Mouse (Mus musculus): ENCODE data around the gene Bysl. TPM values are rescaled to one million over a fixed set of nuclear protein-coding genes. Genes with fewer than 3 reads are reported as not detected.
A peak's percentile ranks its signal among the peaks of the same experiment; 100 is the strongest.

The Bysl gene
- polyA plus RNA-seq, 2 experiments, result 12.5 to 13.3 TPM

DNA sequence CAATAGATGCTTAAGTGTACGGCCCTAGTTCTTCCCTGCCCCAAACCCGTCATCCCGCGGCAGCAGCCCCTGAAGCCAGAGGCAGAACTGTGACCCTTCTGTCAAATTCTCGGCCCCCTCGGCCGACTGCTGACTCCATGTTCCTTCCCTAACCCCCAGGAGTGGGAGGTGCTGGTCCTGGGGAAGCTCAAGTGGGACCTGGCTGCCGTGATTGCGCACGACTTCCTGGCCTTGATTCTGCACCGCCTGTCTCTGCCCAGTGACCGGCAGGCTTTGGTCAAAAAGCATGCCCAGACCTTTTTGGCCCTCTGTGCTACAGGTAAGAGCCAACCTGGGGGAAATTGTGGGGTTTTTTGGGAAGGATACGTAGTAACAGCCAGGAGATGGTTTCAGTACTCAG, 14.0 kb downstream of the Bysl start:
- Histone ChIP-seq H3K27ac (peak overlapping the region; percentile 93), H3K27me3 (ENCODE audit: control insufficient read depth, insufficient read depth, low read length) (no peaks in the 10 kb centered on the region), H3K4me2 (ENCODE audit: low read depth) (peak overlapping the region; percentile 92), H3K4me3 (ENCODE audit: insufficient read depth in 1 of 2, low read depth in 2 of 2, low read length in 2 of 2) (peak overlapping the region; percentile 72 to 93), H3K9ac (replicated peaks) (peak overlapping the region; percentile 98), H3K4me1 (replicated peaks; ENCODE audit: control insufficient read depth in 2 of 2, insufficient read depth in 2 of 2, low read length in 1 of 2) (peaks cover 34 to 49% of the 10 kb centered on the region in 2 experiments), H3K36me3 (replicated peaks; ENCODE audit: control insufficient read depth, insufficient read depth, low read depth) (peaks cover 62% of the 10 kb centered on the region), H3K9me3 (ENCODE audit: control insufficient read depth, low read length) (no peaks in the 10 kb centered on the region)
- WGBS (ENCODE audit: insufficient replicate concordance), result 65% methylated on average over 13 of the region's 13 CpGs
- TF ChIP-seq EP300 (IDR thresholded peaks at IDR 0.05; ENCODE audit: low read depth) (no peak), CTCF (IDR thresholded peaks at IDR 0.05; ENCODE audit: low read depth) (no peak)
- DNase-seq (ENCODE audit: low read depth in 3 of 3, low spot score in 3 of 3), result no peak
- ATAC-seq (ENCODE audit: insufficient read depth), result no peak

DNA sequence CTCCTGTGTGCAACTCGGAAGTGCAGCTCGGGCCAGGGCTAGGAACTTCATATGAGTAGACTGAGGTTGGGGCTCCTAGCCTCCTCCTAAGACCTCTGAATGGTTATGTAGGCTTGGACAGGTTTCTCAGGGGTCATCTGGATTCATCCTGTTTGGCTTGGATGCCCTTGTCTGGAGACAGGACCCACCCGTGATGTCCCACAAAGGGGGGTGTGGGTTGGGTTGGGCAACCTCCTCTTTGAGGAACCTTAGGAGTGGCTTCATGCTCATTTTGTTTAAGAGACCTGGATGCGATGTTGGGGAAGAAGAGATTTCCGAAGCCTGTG, 14.5 kb downstream of the Bysl start:
- WGBS (ENCODE audit: insufficient replicate concordance), result 40% methylated on average over 5 of the region's 5 CpGs
- peak overlapping the region; percentile 92 for H3K4me2 ChIP-seq (ENCODE audit: low read depth)
- peaks cover 58% of the 10 kb centered on the region for H3K36me3 ChIP-seq (replicated peaks; ENCODE audit: control insufficient read depth, insufficient read depth, low read depth)

DNA sequence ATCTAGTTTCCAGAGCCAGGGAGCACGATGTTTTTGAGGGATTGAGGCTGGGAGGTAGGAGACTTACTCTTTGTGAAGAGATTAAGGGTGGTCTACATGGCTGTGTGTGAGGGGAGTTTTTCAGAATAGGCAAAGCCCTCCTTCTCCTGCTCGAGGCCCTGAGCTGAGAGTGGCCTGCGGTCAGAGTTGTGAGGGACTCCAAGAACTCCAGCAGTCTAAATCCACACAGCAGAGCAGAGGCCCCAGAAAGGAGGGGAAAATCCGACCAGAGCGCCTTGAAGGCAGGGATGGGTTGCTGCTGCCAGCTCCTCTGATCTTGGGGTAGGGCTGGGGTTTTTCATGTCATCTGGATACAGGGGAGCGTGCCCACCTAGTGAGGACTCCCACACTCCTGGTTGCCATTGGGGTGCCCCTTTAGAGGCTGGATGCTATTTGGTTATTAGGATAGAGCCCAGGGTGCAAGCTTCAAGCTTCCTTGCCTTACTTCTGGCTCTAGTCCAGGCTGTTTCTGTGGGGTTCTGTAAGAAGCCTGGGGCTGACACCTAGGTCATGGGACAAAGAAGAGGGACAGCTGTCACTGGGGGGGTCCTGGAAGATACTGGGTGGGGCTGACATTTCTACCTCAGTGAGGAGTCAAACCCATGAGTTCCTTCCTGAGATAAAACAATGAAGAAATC, 15.0 kb downstream of the Bysl start:
- WGBS (ENCODE audit: insufficient replicate concordance), result 20% methylated on average over 6 of the region's 6 CpGs
- ATAC-seq (ENCODE audit: insufficient read depth), result no peak
- Histone ChIP-seq H3K4me3 (ENCODE audit: insufficient read depth in 1 of 2, low read depth in 2 of 2, low read length in 2 of 2) (peak overlapping the region; percentile 72 to 93), H3K9ac (replicated peaks) (peak overlapping the region; percentile 98), H3K4me1 (replicated peaks; ENCODE audit: control insufficient read depth in 2 of 2, insufficient read depth in 2 of 2, low read length in 1 of 2) (peaks cover 43 to 59% of the 10 kb centered on the region in 2 experiments), H3K27ac (peak overlapping the region; percentile 93), H3K4me2 (ENCODE audit: low read depth) (peak overlapping the region; percentile 92), H3K9me3 (ENCODE audit: control insufficient read depth, low read length) (no peaks in the 10 kb centered on the region), H3K36me3 (replicated peaks; ENCODE audit: control insufficient read depth, insufficient read depth, low read depth) (peaks cover 53% of the 10 kb centered on the region), H3K27me3 (ENCODE audit: control insufficient read depth, insufficient read depth, low read length) (no peaks in the 10 kb centered on the region)
- DNase-seq (ENCODE audit: low read depth in 3 of 3, low spot score in 3 of 3), result no peak
- TF ChIP-seq EP300 (IDR thresholded peaks at IDR 0.05; ENCODE audit: low read depth) (peak; percentile 6; the same call in 1 of the 2 replicates), CTCF (IDR thresholded peaks at IDR 0.05; ENCODE audit: low read depth) (no peak)

More for the DNA sequence above, 14.5 kb downstream of the Bysl start:
- Histone ChIP-seq H3K4me1 (replicated peaks; ENCODE audit: control insufficient read depth in 2 of 2, insufficient read depth in 2 of 2, low read length in 1 of 2) (peaks cover 38 to 54% of the 10 kb centered on the region in 2 experiments), H3K27ac (peak overlapping the region; percentile 93), H3K27me3 (ENCODE audit: control insufficient read depth, insufficient read depth, low read length) (no peaks in the 10 kb centered on the region), H3K9me3 (ENCODE audit: control insufficient read depth, low read length) (no peaks in the 10 kb centered on the region), H3K4me3 (ENCODE audit: insufficient read depth in 1 of 2, low read depth in 2 of 2, low read length in 2 of 2) (peak overlapping the region; percentile 72 to 93), H3K9ac (replicated peaks) (peak overlapping the region; percentile 98)
- TF ChIP-seq CTCF (IDR thresholded peaks at IDR 0.05; ENCODE audit: low read depth) (no peak), EP300 (IDR thresholded peaks at IDR 0.05; ENCODE audit: low read depth) (no peak)
- no peak for ATAC-seq (ENCODE audit: insufficient read depth)
- DNase-seq (ENCODE audit: low read depth in 3 of 3, low spot score in 3 of 3), result no peak

DNA sequence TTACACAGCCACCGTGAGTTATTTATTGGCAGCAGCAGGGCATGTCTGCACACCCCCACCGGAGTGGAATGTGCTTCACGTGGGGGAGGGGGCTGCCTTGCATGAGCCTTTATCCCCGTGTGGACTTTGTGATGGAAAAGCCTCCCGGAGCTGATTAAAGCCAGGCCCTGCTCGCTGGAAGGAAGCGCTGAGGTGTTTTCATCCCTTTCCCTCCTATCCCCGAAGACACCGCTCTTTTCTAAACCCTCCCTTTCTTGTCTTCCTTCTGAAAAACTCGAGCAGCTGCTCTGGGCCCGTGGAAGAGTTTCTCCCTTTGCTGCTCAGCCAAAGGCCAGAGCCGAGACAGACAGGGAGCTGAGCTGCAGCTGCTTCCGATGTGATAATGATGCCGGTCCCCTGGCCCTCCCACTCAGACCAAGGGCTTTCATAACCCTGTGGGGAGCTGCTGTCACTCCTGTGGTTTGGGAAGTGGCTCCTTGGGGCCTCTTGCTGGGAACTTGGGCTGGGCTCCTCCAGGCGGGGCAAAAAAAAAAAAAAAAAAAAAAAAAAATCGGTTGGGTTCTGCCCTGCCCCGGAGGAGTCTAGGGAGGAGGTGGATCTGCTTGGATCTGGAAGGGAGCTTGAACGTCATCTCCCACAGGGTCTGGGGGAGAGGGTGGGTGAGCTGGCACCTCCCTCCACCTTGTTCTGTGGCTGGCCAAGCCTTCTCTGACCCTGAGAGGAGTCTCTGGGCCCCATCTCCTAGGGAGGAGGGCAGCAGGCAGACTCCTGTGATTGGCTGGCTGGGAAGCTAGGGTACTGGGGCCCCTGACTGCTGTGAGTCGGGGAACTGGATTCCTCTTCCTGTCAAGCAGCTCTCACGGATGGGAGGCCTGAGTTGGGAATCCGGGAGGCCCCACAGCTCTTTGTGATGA, 15.8 kb downstream of the Bysl start:
- Histone ChIP-seq H3K27ac (peak overlapping the region; percentile 93), H3K9me3 (ENCODE audit: control insufficient read depth, low read length) (no peaks in the 10 kb centered on the region), H3K4me2 (ENCODE audit: low read depth) (peak overlapping the region; percentile 92), H3K4me1 (replicated peaks; ENCODE audit: control insufficient read depth in 2 of 2, insufficient read depth in 2 of 2, low read length in 1 of 2) (peaks cover 48 to 65% of the 10 kb centered on the region in 2 experiments), H3K9ac (replicated peaks) (peak overlapping the region; percentile 98), H3K4me3 (ENCODE audit: insufficient read depth in 1 of 2, low read depth in 2 of 2, low read length in 2 of 2) (peak overlapping the region; percentile 72 to 93), H3K36me3 (replicated peaks; ENCODE audit: control insufficient read depth, insufficient read depth, low read depth) (peaks cover 45% of the 10 kb centered on the region), H3K27me3 (ENCODE audit: control insufficient read depth, insufficient read depth, low read length) (no peaks in the 10 kb centered on the region)
- TF ChIP-seq EP300 (IDR thresholded peaks at IDR 0.05; ENCODE audit: low read depth) (peak; percentile 43), CTCF (IDR thresholded peaks at IDR 0.05; ENCODE audit: low read depth) (no peak)
- ATAC-seq (ENCODE audit: insufficient read depth), result peak; percentile 71
- DNase-seq (ENCODE audit: low read depth in 3 of 3, low spot score in 3 of 3), result peak; percentile 83 to 90 (median 84)
- 1% methylated on average over 21 of the region's 21 CpGs for WGBS (ENCODE audit: insufficient replicate concordance)

DNA sequence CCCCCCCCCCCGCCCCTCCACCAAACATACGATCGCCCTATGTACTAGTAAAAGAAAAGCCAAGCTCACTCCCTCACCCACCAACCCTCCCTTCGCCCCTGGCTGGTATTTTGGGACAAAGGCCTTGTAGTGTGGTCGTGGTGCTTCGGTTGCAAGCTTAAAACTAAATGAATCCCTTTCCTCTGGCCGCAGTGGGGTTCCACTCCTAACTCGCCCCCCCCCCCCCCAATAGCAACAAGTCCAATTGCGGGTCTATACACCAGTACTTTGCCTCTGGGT, 16.4 kb downstream of the Bysl start:
- 1% methylated on average over 7 of the region's 9 CpGs for WGBS (ENCODE audit: insufficient replicate concordance)
- H3K4me1 ChIP-seq (replicated peaks; ENCODE audit: control insufficient read depth in 2 of 2, insufficient read depth in 2 of 2, low read length in 1 of 2), result peaks cover 48 to 61% of the 10 kb centered on the region in 2 experiments
- H3K9me3 ChIP-seq (ENCODE audit: control insufficient read depth, low read length), result no peaks in the 10 kb centered on the region
- H3K27me3 ChIP-seq (ENCODE audit: control insufficient read depth, insufficient read depth, low read length), result no peaks in the 10 kb centered on the region
- DNase-seq (ENCODE audit: low read depth in 3 of 3, low spot score in 3 of 3), result no peak
- TF ChIP-seq CTCF (IDR thresholded peaks at IDR 0.05; ENCODE audit: low read depth) (no peak), EP300 (IDR thresholded peaks at IDR 0.05; ENCODE audit: low read depth) (no peak)
- peaks cover 43% of the 10 kb centered on the region for H3K36me3 ChIP-seq (replicated peaks; ENCODE audit: control insufficient read depth, insufficient read depth, low read depth)
- H3K4me2 ChIP-seq (ENCODE audit: low read depth), result peak overlapping the region; percentile 92
- ATAC-seq (ENCODE audit: insufficient read depth), result no peak
- H3K9ac ChIP-seq (replicated peaks), result peak overlapping the region; percentile 98
- peak overlapping the region; percentile 93 for H3K27ac ChIP-seq
- peak overlapping the region; percentile 72 to 93 for H3K4me3 ChIP-seq (ENCODE audit: insufficient read depth in 1 of 2, low read depth in 2 of 2, low read length in 2 of 2)

Data from liver, embryonic 14.5 days (tissue).